Mouse (Mus musculus): ENCODE data around the gene Grik4. TPM values are rescaled to one million over a fixed set of nuclear protein-coding genes. Genes with fewer than 3 reads are reported as not detected.
"Not testable (repeated sequence)": the region's sequence is repeated elsewhere in the genome, so short reads cannot be mapped to it uniquely, and the experiment has no call there.

Grik4 gene
- polyA plus RNA-seq, 1 experiment from 2014 or later = 0.49 TPM

- WGBS = 49% methylated on average over 8 of the region's 8 CpGs
- Histone ChIP-seq H3K9me3 (replicated peaks; ENCODE audit: control insufficient read depth, low read length) (no peaks in the 10 kb centered on the region), H3K27me3 (ENCODE audit: control insufficient read depth, insufficient read depth, low read length) (no peaks in the 10 kb centered on the region), H3K9ac (replicated peaks; ENCODE audit: low read length) (no peak overlapping the region), H3K4me3 (ENCODE audit: low read depth, low read length) (no peak overlapping the region), H3K36me3 (replicated peaks; ENCODE audit: control insufficient read depth, insufficient read depth, low read depth, low read length) (no peaks in the 10 kb centered on the region), H3K4me1 (ENCODE audit: control insufficient read depth, insufficient read depth, low read length) (no peaks in the 10 kb centered on the region), H3K27ac (replicated peaks; ENCODE audit: low read depth, low read length) (no peak overlapping the region), H3K4me2 (ENCODE audit: low read depth, low read length) (no peak overlapping the region)
- DNase-seq (ENCODE audit: low spot score) (no peak), ATAC-seq (replicated peaks; ENCODE audit: insufficient number of reproducible peaks, low FRiP score, low TSS enrichment, low read depth) (no peak)
Measured at GRCm38 (mm10) chr9:42783248-42783903, 160.9 kb downstream of the Grik4 start.

DNA sequence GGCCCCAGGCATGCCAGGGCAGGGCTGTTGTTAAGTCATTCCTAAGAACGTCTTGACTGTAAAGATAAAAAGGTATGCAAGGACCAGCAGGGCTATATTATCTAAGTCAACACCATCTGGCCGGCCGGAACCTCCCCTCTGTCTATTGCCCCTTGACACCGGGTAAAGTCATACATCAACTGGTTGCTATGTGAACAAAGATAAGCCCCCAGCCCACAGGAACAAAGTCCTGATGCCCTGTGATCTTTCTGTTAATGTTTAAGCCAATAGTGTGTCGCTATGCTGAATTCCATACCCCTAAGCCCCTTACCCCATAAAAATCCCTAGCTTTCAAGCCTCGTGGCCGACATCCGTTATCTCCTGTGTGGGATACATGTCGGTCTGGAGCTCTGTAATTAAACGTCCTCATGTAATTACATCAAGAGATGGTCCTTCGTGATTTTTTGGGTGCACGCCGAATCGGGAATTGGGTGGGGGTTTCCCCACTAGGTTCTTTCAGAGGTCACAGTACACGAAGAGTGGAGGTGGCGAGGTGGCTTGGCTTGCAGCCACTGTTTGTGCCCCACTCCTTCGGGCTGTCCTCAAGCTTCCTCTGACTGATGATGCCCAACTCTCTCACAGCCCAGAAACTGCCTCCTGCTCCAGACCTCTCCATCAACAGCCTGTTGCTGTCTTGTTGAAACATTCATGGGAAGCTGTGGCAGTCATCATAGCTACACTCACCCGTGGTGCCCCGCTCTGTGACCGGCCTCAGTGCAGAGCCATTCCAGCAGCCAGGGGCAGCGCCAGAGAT, 165.6 kb downstream of the Grik4 start:
- not testable (repeated sequence) for H3K36me3 ChIP-seq (replicated peaks; ENCODE audit: control insufficient read depth, insufficient read depth, low read depth, low read length); H3K9ac ChIP-seq (replicated peaks; ENCODE audit: low read length); ATAC-seq (replicated peaks; ENCODE audit: insufficient number of reproducible peaks, low FRiP score, low TSS enrichment, low read depth); H3K27me3 ChIP-seq (ENCODE audit: control insufficient read depth, insufficient read depth, low read length); H3K4me3 ChIP-seq (ENCODE audit: low read depth, low read length); H3K27ac ChIP-seq (replicated peaks; ENCODE audit: low read depth, low read length); DNase-seq (ENCODE audit: low spot score); H3K4me1 ChIP-seq (ENCODE audit: control insufficient read depth, insufficient read depth, low read length); H3K9me3 ChIP-seq (replicated peaks; ENCODE audit: control insufficient read depth, low read length); H3K4me2 ChIP-seq (ENCODE audit: low read depth, low read length)
- 75% methylated on average over 21 of the region's 21 CpGs for WGBS

DNA sequence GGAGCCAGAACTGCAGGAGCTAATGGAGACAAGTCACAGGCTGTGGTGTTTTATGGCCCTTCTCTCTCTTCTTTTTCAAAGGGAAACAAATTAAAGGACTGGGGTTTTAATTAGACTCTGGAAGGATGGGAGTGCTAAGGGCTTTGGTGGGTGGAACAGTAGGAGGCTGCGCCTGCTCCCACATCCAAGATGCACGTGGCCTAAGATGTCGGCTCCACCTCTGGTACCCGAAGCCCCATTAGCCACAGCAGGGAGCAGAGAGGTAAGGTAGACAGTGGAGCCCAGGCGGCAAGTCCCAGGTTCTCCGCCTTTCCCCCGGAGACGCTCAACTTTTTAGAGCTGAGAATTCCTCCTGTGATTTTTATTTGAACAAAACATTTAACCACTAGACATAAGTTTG, 166.4 kb downstream of the Grik4 start:
- 90% methylated on average over 8 of the region's 8 CpGs for WGBS
- no peak overlapping the region for H3K4me2 ChIP-seq (ENCODE audit: low read depth, low read length)
- ATAC-seq (replicated peaks; ENCODE audit: insufficient number of reproducible peaks, low FRiP score, low TSS enrichment, low read depth) (no peak), DNase-seq (ENCODE audit: low spot score) (no peak)
- H3K27me3 ChIP-seq (ENCODE audit: control insufficient read depth, insufficient read depth, low read length) = no peaks in the 10 kb centered on the region
- no peak overlapping the region for H3K27ac ChIP-seq (replicated peaks; ENCODE audit: low read depth, low read length)
- no peaks in the 10 kb centered on the region for H3K36me3 ChIP-seq (replicated peaks; ENCODE audit: control insufficient read depth, insufficient read depth, low read depth, low read length)
- no peak overlapping the region for H3K9ac ChIP-seq (replicated peaks; ENCODE audit: low read length)
- no peaks in the 10 kb centered on the region for H3K4me1 ChIP-seq (ENCODE audit: control insufficient read depth, insufficient read depth, low read length)
- H3K9me3 ChIP-seq (replicated peaks; ENCODE audit: control insufficient read depth, low read length) = no peaks in the 10 kb centered on the region
- H3K4me3 ChIP-seq (ENCODE audit: low read depth, low read length) = no peak overlapping the region

- Histone ChIP-seq H3K27ac (replicated peaks; ENCODE audit: low read depth, low read length) (no peak overlapping the region), H3K4me1 (ENCODE audit: control insufficient read depth, insufficient read depth, low read length) (no peaks in the 10 kb centered on the region), H3K27me3 (ENCODE audit: control insufficient read depth, insufficient read depth, low read length) (no peaks in the 10 kb centered on the region), H3K4me2 (ENCODE audit: low read depth, low read length) (no peak overlapping the region), H3K4me3 (ENCODE audit: low read depth, low read length) (no peak overlapping the region), H3K9me3 (replicated peaks; ENCODE audit: control insufficient read depth, low read length) (no peaks in the 10 kb centered on the region), H3K9ac (replicated peaks; ENCODE audit: low read length) (no peak overlapping the region), H3K36me3 (replicated peaks; ENCODE audit: control insufficient read depth, insufficient read depth, low read depth, low read length) (no peaks in the 10 kb centered on the region)
- 57% methylated on average over 9 of the region's 9 CpGs for WGBS
- ATAC-seq (replicated peaks; ENCODE audit: insufficient number of reproducible peaks, low FRiP score, low TSS enrichment, low read depth) (no peak), DNase-seq (ENCODE audit: low spot score) (no peak)
Measured at GRCm38 (mm10) chr9:42776804-42777203, 167.5 kb downstream of the Grik4 start.

- no peak overlapping the region for H3K9ac ChIP-seq (replicated peaks; ENCODE audit: low read length)
- no peaks in the 10 kb centered on the region for H3K36me3 ChIP-seq (replicated peaks; ENCODE audit: control insufficient read depth, insufficient read depth, low read depth, low read length)
- peak; percentile 91 for DNase-seq (ENCODE audit: low spot score)
- H3K27me3 ChIP-seq (ENCODE audit: control insufficient read depth, insufficient read depth, low read length) = no peaks in the 10 kb centered on the region
- H3K4me1 ChIP-seq (ENCODE audit: control insufficient read depth, insufficient read depth, low read length) = peaks cover 4% of the 10 kb centered on the region
- 29% methylated on average over 11 of the region's 11 CpGs for WGBS
- H3K4me3 ChIP-seq (ENCODE audit: low read depth, low read length) = no peak overlapping the region
- ATAC-seq (replicated peaks; ENCODE audit: insufficient number of reproducible peaks, low FRiP score, low TSS enrichment, low read depth) = peak; percentile 72
- H3K9me3 ChIP-seq (replicated peaks; ENCODE audit: control insufficient read depth, low read length) = no peaks in the 10 kb centered on the region
- H3K4me2 ChIP-seq (ENCODE audit: low read depth, low read length) = no peak overlapping the region
- H3K27ac ChIP-seq (replicated peaks; ENCODE audit: low read depth, low read length) = peak overlapping the region; percentile 52
Measured at GRCm38 (mm10) chr9:42764823-42765560, 179.3 kb downstream of the Grik4 start.

- Histone ChIP-seq H3K4me3 (ENCODE audit: low read depth, low read length) (no peak overlapping the region), H3K27ac (replicated peaks; ENCODE audit: low read depth, low read length) (no peak overlapping the region), H3K36me3 (replicated peaks; ENCODE audit: control insufficient read depth, insufficient read depth, low read depth, low read length) (no peaks in the 10 kb centered on the region), H3K9ac (replicated peaks; ENCODE audit: low read length) (no peak overlapping the region), H3K4me2 (ENCODE audit: low read depth, low read length) (no peak overlapping the region), H3K27me3 (ENCODE audit: control insufficient read depth, insufficient read depth, low read length) (no peaks in the 10 kb centered on the region), H3K9me3 (replicated peaks; ENCODE audit: control insufficient read depth, low read length) (no peaks in the 10 kb centered on the region), H3K4me1 (ENCODE audit: control insufficient read depth, insufficient read depth, low read length) (peaks cover 2% of the 10 kb centered on the region)
- DNase-seq (ENCODE audit: low spot score) (no peak), ATAC-seq (replicated peaks; ENCODE audit: insufficient number of reproducible peaks, low FRiP score, low TSS enrichment, low read depth) (no peak)
- WGBS = 60% methylated on average over 5 of the region's 5 CpGs
Measured at GRCm38 (mm10) chr9:42758682-42759205, 185.5 kb downstream of the Grik4 start.

DNA sequence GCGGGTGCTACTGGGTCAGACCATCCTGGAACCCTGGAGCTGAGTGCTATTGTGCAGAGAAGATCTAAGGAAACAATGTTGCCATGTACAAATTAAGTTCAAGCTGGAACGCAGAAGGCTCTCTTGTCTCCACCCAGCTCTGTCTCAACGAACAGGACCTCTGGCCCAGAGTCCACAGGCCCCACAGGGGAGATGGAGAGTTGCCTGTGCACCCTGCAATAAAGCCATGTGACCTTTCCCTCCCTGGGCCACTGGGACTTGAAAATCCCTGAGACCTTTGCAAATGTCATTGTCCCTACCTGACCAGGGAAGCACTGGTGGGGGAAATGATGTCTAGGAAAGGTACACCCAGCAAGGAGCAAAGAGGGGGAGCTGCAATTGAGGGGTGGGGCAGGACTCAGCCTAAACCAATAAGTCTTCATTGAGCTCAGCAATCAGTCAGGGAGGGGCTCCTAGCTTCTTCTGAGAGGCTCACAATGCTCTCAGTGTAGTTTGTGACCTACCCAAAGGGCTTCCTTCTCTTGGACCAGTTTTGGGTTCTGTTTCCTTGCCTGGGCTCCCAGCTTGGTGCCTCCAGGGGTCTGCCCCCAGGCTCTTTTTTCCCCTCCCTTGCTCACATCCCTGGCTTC, 187.2 kb downstream of the Grik4 start:
- Histone ChIP-seq H3K36me3 (replicated peaks; ENCODE audit: control insufficient read depth, insufficient read depth, low read depth, low read length) (no peaks in the 10 kb centered on the region), H3K4me1 (ENCODE audit: control insufficient read depth, insufficient read depth, low read length) (no peaks in the 10 kb centered on the region), H3K9me3 (replicated peaks; ENCODE audit: control insufficient read depth, low read length) (no peaks in the 10 kb centered on the region), H3K27me3 (ENCODE audit: control insufficient read depth, insufficient read depth, low read length) (no peaks in the 10 kb centered on the region), H3K4me3 (ENCODE audit: low read depth, low read length) (no peak overlapping the region), H3K9ac (replicated peaks; ENCODE audit: low read length) (no peak overlapping the region), H3K4me2 (ENCODE audit: low read depth, low read length) (no peak overlapping the region), H3K27ac (replicated peaks; ENCODE audit: low read depth, low read length) (no peak overlapping the region)
- DNase-seq (ENCODE audit: low spot score) (no peak), ATAC-seq (replicated peaks; ENCODE audit: insufficient number of reproducible peaks, low FRiP score, low TSS enrichment, low read depth) (no peak)
- WGBS = 79% methylated on average over 3 of the region's 3 CpGs

All from embryonic facial prominence, embryonic 11.5 days (tissue).